Mouse (Mus musculus) intestine, embryonic 14.5 days (tissue): Measurements from ENCODE around the gene Sun2. TPM values are rescaled to one million over a fixed set of nuclear protein-coding genes. Genes with fewer than 3 reads are reported as not detected.

Experiments
- ATAC-seq: fragments of 200-750 bp; cut with Nextera tagmentation; replicated peaks from 2 replicates; pipeline ENCODE4 v1.8.0; 2017; ENCODE audit warnings: low read depth, moderate number of reproducible peaks, moderate TSS enrichment, moderate library complexity; ENCODE audit not compliant: low FRiP score, low TSS enrichment
- DNase-seq: peaks from one replicate; pipeline ENCODE4 v3.0.0-alpha.2; 2018; ENCODE audit warnings: low spot score
- H3K27ac ChIP-seq: fragments of 300-500 bp; sonication (generic); 2 replicates; pipeline ENCODE4 v1.5.1; 2014; ENCODE audit warnings: low read depth, mild to moderate bottlenecking, control low read depth
- H3K27me3 ChIP-seq: fragments of 300-500 bp; sonication (generic); replicated peaks from 2 replicates; pipeline ENCODE4 v1.6.1; 2014; ENCODE audit warnings: low read length, control low read depth; ENCODE audit not compliant: control insufficient read depth, insufficient read depth
- H3K36me3 ChIP-seq: fragments of 300-500 bp; sonication (generic); 2 replicates; pipeline ENCODE4 v1.6.1; 2014; ENCODE audit warnings: low read length, control low read depth; ENCODE audit not compliant: control insufficient read depth, insufficient read depth
- H3K4me1 ChIP-seq: fragments of 300-500 bp; sonication (generic); replicated peaks from 2 replicates; pipeline ENCODE4 v1.6.1; 2014; ENCODE audit warnings: low read length, control low read depth, mixed read lengths; ENCODE audit not compliant: control insufficient read depth, insufficient read depth
- H3K4me2 ChIP-seq: fragments of 300-500 bp; sonication (generic); 2 replicates; pipeline ENCODE4 v1.6.1; 2014; ENCODE audit warnings: low read length
- H3K4me3 ChIP-seq: fragments of 300-500 bp; sonication (generic); 2 replicates; pipeline ENCODE4 v1.5.1; 2014; ENCODE audit warnings: low read depth, low read length, control low read depth, mixed read lengths
- H3K9ac ChIP-seq: fragments of 300-500 bp; sonication (generic); 2 replicates; pipeline ENCODE4 v1.6.1; 2014; ENCODE audit warnings: mild to moderate bottlenecking, low read length
- H3K9me3 ChIP-seq: fragments of 300-500 bp; sonication (generic); 2 replicates; pipeline ENCODE4 v1.6.1; 2016; ENCODE audit warnings: low read length, control low read depth; ENCODE audit not compliant: control insufficient read depth
- WGBS: fragments of 180-500 bp; shearing (Covaris S2); extraction: QIAGEN DNeasy Blood & Tissue Kit; methylation state at CpG from one replicate; pipeline ENCODE4 v1.1.7; 2014; 5-methylcytosine and 5-hydroxymethylcytosine counted together
- polyA plus RNA-seq: library from polyadenylated mRNA; unstranded; fragments of >200 nt; fragmentation: Nextera tagmentation; extraction: Ambion mirVana; gene quantifications from 2 replicates; pipeline ENCODE4 v1.2.1, GENCODE M21; 2014

The Sun2 gene
- polyA plus RNA-seq, 1 experiment from 2014 or later = 5.4 TPM

DNA sequence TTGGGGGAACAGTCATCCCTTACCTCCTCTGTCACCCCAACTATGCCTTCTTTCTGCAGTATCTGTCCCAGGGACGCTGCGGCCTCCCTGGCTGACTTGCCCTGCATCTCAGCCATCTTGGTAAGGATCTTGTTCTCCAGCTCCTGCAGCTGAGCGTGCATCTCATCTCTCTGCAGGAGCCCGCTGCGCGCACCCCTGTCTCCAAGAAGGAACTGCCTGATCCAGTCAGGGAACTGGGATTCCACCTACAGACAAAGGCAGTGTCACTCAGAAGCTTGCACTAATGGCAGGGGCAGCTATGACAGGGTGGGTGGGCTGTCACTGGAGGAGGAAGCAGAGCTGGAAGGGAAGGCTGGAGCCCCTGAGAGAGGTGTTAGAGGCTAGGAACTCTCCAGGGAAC is 14.5 kb downstream of the Sun2 start:
- WGBS = 95% methylated on average over 6 of the region's 6 CpGs
- ATAC-seq (no peak), DNase-seq (no peak)
- no peak overlapping the region for H3K4me2 ChIP-seq
- H3K4me1 ChIP-seq = no peaks in the 10 kb centered on the region
- peaks cover 75% of the 10 kb centered on the region for H3K36me3 ChIP-seq
- H3K27me3 ChIP-seq = no peaks in the 10 kb centered on the region
- no peak overlapping the region for H3K4me3 ChIP-seq
- no peaks in the 10 kb centered on the region for H3K9me3 ChIP-seq
- no peak overlapping the region for H3K27ac ChIP-seq
- no peak overlapping the region for H3K9ac ChIP-seq

DNA sequence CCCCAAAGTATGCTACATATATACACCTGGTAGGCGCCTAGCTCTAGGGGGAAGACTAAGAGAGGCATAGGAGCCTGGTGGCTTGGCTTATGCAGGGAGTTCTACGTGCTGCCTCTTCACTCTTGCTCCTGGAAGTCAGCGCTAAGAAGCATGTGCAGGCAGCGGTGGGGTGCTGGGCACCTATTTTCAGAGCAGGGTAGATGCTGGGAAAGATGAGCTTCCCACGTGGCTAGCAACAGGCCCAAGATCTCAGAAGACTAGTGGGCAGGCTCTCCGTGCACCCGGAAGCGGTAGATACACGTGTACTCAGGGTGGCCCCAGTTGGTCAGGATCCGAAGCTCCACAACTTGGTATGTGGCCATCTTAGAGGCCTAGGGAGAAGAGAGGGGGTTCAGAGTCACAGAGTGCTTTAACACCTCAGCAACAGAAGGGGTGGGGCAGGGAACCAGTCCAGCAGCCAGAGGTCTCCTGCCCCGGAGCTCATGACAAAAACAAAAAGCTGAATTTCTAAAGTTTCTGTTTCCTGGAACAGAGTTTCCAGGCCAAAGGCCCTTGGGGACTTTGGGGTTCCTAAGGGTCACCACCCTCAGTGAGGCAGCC is 17.0 kb downstream of the Sun2 start:
- Histone ChIP-seq H3K36me3 (peaks cover 66% of the 10 kb centered on the region), H3K9me3 (no peaks in the 10 kb centered on the region), H3K27ac (no peak overlapping the region), H3K27me3 (no peaks in the 10 kb centered on the region), H3K9ac (no peak overlapping the region), H3K4me3 (no peak overlapping the region), H3K4me2 (no peak overlapping the region), H3K4me1 (no peaks in the 10 kb centered on the region)
- ATAC-seq (no peak), DNase-seq (no peak)
- 88% methylated on average over 11 of the region's 11 CpGs for WGBS

DNA sequence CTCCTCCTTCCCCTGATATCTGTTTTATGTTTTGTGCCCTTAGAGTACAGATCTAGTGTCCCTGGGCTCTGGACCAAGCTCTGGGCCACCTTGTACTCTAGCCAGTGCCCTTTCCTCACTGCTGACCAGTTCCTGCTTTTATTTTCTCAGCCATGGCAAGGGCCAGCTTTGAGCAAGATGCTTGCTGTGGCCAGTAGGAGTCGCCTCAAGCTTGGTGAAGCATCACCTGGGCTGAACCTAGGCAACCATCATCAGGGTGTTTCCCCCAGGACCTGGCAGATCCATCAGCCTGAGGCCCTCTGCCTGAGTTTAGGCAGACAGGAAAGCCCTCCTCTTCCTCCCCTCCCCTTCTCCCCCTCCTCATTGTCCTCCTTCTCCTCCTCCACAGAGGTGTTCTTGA is 18.9 kb downstream of the Sun2 start:
- H3K4me1 ChIP-seq = no peaks in the 10 kb centered on the region
- H3K9me3 ChIP-seq = no peaks in the 10 kb centered on the region
- WGBS = 48% methylated on average over 1 of the region's 1 CpGs
- no peak overlapping the region for H3K27ac ChIP-seq
- H3K9ac ChIP-seq = no peak overlapping the region
- H3K27me3 ChIP-seq = no peaks in the 10 kb centered on the region
- no peak overlapping the region for H3K4me3 ChIP-seq
- no peak overlapping the region for H3K4me2 ChIP-seq
- ATAC-seq = no peak
- H3K36me3 ChIP-seq = peaks cover 68% of the 10 kb centered on the region
- DNase-seq = no peak

DNA sequence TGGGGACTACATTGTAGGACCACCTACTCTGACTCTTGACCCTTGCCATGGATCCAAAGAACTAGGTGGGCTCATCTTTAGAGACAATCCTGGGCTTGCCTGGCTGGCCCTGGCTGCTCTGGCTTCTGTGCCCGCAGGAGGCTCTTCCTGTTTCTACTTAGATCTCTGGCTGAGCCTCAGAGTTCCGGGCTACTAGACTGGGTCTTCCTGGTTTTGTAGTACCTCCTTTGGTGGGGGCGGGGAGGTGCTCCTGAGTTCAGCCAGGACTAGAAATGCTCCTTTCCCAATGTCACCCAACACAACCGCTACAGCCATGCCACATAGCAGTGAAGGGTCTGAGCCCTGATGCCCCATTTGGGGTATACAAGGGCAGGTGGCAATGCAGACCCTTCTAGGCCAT is 21.5 kb downstream of the Sun2 start:
- H3K9me3 ChIP-seq = no peaks in the 10 kb centered on the region
- no peak overlapping the region for H3K27ac ChIP-seq
- 89% methylated on average over 4 of the region's 4 CpGs for WGBS
- no peak overlapping the region for H3K9ac ChIP-seq
- DNase-seq = no peak
- no peaks in the 10 kb centered on the region for H3K27me3 ChIP-seq
- H3K4me1 ChIP-seq = no peaks in the 10 kb centered on the region
- no peak overlapping the region for H3K4me2 ChIP-seq
- no peak overlapping the region for H3K4me3 ChIP-seq
- no peak for ATAC-seq
- H3K36me3 ChIP-seq = peaks cover 68% of the 10 kb centered on the region

DNA sequence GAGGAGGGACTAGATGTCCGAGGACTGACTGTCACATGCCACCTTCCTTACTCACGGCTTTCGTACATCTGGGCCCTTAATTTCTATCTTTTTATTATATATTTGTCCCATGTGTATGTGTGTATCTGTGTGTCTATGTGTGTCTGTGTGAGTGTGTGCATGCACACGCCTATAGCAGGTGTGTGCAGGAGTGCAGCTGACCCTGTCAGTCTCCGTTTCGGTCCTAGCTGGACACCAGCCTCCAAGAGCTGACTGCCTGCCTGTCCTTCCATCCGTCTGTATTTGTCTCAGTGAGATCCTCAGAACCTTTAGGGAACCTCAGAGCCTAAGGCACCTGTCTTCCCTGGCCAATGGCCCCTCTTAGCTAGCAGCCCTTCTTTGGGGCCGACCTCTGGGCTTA is 22.1 kb downstream of the Sun2 start:
- Histone ChIP-seq H3K9ac (no peak overlapping the region), H3K9me3 (no peaks in the 10 kb centered on the region), H3K27ac (no peak overlapping the region), H3K4me1 (no peaks in the 10 kb centered on the region), H3K27me3 (no peaks in the 10 kb centered on the region), H3K4me3 (no peak overlapping the region), H3K36me3 (peaks cover 68% of the 10 kb centered on the region), H3K4me2 (no peak overlapping the region)
- no peak for ATAC-seq
- no peak for DNase-seq
- 93% methylated on average over 8 of the region's 8 CpGs for WGBS

DNA sequence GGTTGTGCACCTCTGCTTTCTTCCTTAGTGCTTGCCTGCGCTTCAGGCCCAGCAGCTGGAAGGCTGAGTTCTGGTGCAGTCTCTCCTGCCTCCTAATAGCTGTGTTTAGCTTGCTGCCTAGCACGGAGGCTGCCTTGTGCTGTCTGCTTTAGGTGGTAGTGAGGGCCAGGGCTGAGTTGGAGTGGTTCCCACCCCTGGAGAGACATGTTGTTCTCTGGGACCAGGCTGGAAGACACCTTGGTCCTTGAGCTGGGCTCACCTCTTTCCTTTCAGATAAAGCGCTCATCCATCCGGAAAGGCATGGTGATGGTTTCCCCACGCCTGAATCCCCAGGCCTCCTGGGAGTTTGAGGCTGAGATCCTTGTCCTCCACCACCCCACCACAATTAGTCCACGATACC is 25.6 kb downstream of the Sun2 start:
- no peak overlapping the region for H3K27ac ChIP-seq
- WGBS = 94% methylated on average over 6 of the region's 6 CpGs
- no peak for ATAC-seq
- no peaks in the 10 kb centered on the region for H3K9me3 ChIP-seq
- H3K36me3 ChIP-seq = peaks cover 92% of the 10 kb centered on the region
- H3K4me3 ChIP-seq = no peak overlapping the region
- H3K4me1 ChIP-seq = no peaks in the 10 kb centered on the region
- H3K4me2 ChIP-seq = no peak overlapping the region
- no peak overlapping the region for H3K9ac ChIP-seq
- no peaks in the 10 kb centered on the region for H3K27me3 ChIP-seq
- DNase-seq = no peak

DNA sequence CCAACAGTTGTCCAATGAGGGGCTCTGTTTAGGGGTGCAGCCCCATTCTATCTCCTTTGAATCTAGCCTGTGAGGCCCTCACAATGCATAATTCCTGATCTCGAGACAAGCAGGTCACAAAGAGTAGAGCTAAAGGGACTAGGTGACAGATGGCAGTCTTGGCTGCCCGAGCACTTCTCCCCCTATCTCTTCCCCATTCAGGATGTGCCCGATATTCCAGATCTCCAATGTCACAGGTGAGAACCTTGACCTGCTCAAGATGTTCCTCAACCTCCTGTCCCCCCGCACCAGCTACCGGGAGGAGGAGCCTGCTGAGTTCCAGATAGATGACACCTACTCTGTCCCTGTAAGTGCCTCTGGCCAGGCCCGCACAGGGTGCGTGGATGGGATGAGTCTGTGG is 26.7 kb downstream of the Sun2 start:
- no peaks in the 10 kb centered on the region for H3K4me1 ChIP-seq
- H3K27me3 ChIP-seq = no peaks in the 10 kb centered on the region
- no peak overlapping the region for H3K27ac ChIP-seq
- no peak overlapping the region for H3K4me3 ChIP-seq
- no peak overlapping the region for H3K9ac ChIP-seq
- 94% methylated on average over 7 of the region's 7 CpGs for WGBS
- DNase-seq = no peak
- ATAC-seq = no peak
- H3K9me3 ChIP-seq = no peaks in the 10 kb centered on the region
- H3K36me3 ChIP-seq = peaks cover 96% of the 10 kb centered on the region
- no peak overlapping the region for H3K4me2 ChIP-seq

DNA sequence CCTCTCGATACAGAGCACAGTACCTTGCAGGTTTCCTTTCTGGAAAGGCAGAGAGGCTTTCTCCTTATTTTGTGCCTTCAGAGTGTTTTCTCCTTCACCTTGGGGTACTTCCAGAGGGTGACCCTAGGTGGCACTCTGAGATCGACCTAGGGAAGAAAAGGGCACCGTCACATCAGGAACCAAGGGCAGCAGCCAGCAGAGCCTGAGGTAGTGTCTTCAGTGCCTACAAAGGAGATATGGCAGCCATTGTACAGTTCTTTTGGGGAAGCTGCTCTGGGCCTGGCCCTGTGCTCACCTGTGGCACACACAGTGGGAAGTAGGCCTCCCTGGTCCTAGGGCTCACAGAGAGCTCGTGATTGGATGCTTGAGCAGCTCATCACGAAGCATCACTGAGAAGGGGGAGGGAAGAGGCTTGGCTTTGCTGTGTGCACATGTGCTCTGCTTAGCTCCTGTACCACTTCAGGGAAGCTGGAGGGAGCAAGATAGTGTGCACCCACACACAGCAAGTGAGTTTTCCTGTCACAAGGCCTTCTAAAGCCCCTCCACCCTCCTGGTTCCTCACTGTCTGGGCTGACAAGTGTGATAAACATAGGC is 34.0 kb downstream of the Sun2 start:
- H3K9me3 ChIP-seq = no peaks in the 10 kb centered on the region
- WGBS = 90% methylated on average over 5 of the region's 5 CpGs
- no peak overlapping the region for H3K27ac ChIP-seq
- ATAC-seq (no peak), DNase-seq (no peak)
- no peaks in the 10 kb centered on the region for H3K4me1 ChIP-seq
- H3K27me3 ChIP-seq = no peaks in the 10 kb centered on the region
- peaks cover 67% of the 10 kb centered on the region for H3K36me3 ChIP-seq
- H3K4me3 ChIP-seq = no peak overlapping the region
- H3K9ac ChIP-seq = no peak overlapping the region
- H3K4me2 ChIP-seq = no peak overlapping the region

DNA sequence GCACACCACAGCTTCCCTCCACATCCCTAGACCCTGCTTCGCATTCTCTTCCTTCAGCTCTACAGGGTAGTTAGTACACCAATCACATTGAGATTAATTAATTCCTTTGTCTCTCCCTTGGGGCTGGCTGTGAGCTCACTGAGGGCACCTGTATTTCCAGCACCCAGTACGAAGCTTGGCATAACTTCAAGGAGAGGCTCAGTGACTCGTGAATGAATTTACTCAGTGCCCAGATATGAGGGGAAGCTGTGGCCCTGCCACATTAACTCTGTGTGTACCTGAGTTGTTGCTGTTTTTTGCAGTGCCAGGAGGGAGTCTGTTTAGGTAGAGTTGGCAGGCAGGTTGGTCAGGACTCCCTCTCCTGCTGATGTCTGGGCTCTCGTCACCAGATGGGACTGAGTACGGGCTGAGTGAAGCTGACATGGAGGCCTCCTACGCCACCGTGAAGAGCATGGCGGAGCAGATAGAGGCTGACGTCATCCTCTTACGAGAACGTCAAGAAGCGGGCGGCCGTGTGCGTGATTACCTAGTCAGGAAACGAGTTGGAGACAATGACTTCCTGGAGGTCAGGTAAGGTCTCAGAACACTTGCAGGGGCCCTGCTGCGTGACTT is 35.6 kb downstream of the Sun2 start:
- 88% methylated on average over 17 of the region's 17 CpGs for WGBS
- ATAC-seq = no peak
- no peaks in the 10 kb centered on the region for H3K4me1 ChIP-seq

More for the DNA sequence above, 35.6 kb downstream of the Sun2 start:
- no peak for DNase-seq
- no peak overlapping the region for H3K9ac ChIP-seq
- H3K27ac ChIP-seq = no peak overlapping the region
- H3K9me3 ChIP-seq = no peaks in the 10 kb centered on the region
- H3K27me3 ChIP-seq = no peaks in the 10 kb centered on the region
- no peak overlapping the region for H3K4me2 ChIP-seq
- peaks cover 51% of the 10 kb centered on the region for H3K36me3 ChIP-seq
- H3K4me3 ChIP-seq = no peak overlapping the region
